Mouse (Mus musculus) C2C12 (cell line): ENCODE data around the gene Tulp2. TPM values are rescaled to one million over a fixed set of nuclear protein-coding genes. Genes with fewer than 3 reads are reported as not detected.
"Not testable (repeated sequence)": the region's sequence is repeated elsewhere in the genome, so short reads cannot be mapped to it uniquely, and the experiment has no call there.

Source experiments
- H3K27me3 ChIP-seq: one replicate; pipeline ENCODE4 v1.6.1; 2011; ENCODE audit not compliant: control insufficient read depth, insufficient read depth, insufficient read length
- H3K36me3 ChIP-seq: one replicate; pipeline ENCODE4 v1.6.1; 2011; ENCODE audit not compliant: control insufficient read depth, insufficient read depth
- H3K4me3 ChIP-seq: one replicate; pipeline ENCODE4 v1.5.1; 2011; ENCODE audit warnings: mild to moderate bottlenecking, control low read depth; ENCODE audit not compliant: poor library complexity, insufficient read depth, severe bottlenecking
- H3K79me2 ChIP-seq: one replicate; pipeline ENCODE4 v1.6.1; 2011; ENCODE audit not compliant: control insufficient read depth, insufficient read depth
- H3K79me3 ChIP-seq: one replicate; pipeline ENCODE4 v1.6.1; 2011; ENCODE audit warnings: low read depth, control low read depth
- H3ac ChIP-seq: one replicate; pipeline ENCODE3; 2011; ENCODE audit warnings: low read depth; ENCODE audit not compliant: control insufficient read depth, insufficient read length
- CEBPB ChIP-seq: IDR thresholded peaks from one replicate; pipeline ENCODE4 v1.6.1; 2011; ENCODE audit warnings: low read depth, mild to moderate bottlenecking, control low read depth, moderate library complexity
- CTCF ChIP-seq: IDR thresholded peaks from one replicate; pipeline ENCODE4 v1.5.1; 2011; ENCODE audit not compliant: control insufficient read depth, insufficient read depth, insufficient read length
- FOSL1 ChIP-seq: IDR thresholded peaks from one replicate; pipeline ENCODE4 v1.8.0; 2011; ENCODE audit warnings: mild to moderate bottlenecking, low read length; ENCODE audit not compliant: poor library complexity, insufficient read depth, severe bottlenecking
- MAX ChIP-seq: IDR thresholded peaks from one replicate; pipeline ENCODE4 v1.6.1; 2011; ENCODE audit warnings: mild to moderate bottlenecking, control low read depth
- MYOD1 ChIP-seq: IDR thresholded peaks from one replicate; pipeline ENCODE4 v1.6.1; 2011; ENCODE audit warnings: low read depth; ENCODE audit not compliant: control insufficient read depth, insufficient read length
- MYOG ChIP-seq: IDR thresholded peaks from one replicate; pipeline ENCODE4 v1.6.1; 2011; ENCODE audit not compliant: control insufficient read depth, insufficient read length; ENCODE audit errors: extremely low read depth
- USF1 ChIP-seq: IDR thresholded peaks from one replicate; pipeline ENCODE4 v1.6.1; 2011; ENCODE audit warnings: low read depth, mild to moderate bottlenecking, control low read depth, moderate library complexity
- polyA plus RNA-seq: library from polyadenylated mRNA; unstranded; fragments of >200 nt; fragmentation: generic; extraction: Trizol; gene quantifications from one replicate; pipeline ENCODE4 v1.2.1, GENCODE M21; 2012; ENCODE audit warnings: missing spikeins

The Tulp2 gene
- polyA plus RNA-seq, 1 experiment, result not detected

GRCm38 (mm10) chr7:45482166-45482565 lies 489 bp downstream of the Tulp2 start:
- Histone ChIP-seq H3K79me3 (no peaks in the 10 kb centered on the region), H3K79me2 (no peaks in the 10 kb centered on the region), H3ac (no peak overlapping the region), H3K27me3 (no peaks in the 10 kb centered on the region), H3K36me3 (no peaks in the 10 kb centered on the region), H3K4me3 (no peak overlapping the region)
- TF ChIP-seq MAX (no peak), USF1 (no peak), MYOD1 (no peak), CTCF (no peak), FOSL1 (no peak), MYOG (no peak), CEBPB (no peak)

- H3K79me3 ChIP-seq, H3ac ChIP-seq, H3K36me3 ChIP-seq, H3K27me3 ChIP-seq, H3K4me3 ChIP-seq, H3K79me2 ChIP-seq: not testable (repeated sequence)
Observed at GRCm38 (mm10) chr7:45484985-45485384, 3.3 kb downstream of the Tulp2 start.

- Histone ChIP-seq H3K79me2 (no peaks in the 10 kb centered on the region), H3K79me3 (no peaks in the 10 kb centered on the region), H3K36me3 (no peaks in the 10 kb centered on the region), H3ac (no peak overlapping the region), H3K4me3 (no peak overlapping the region), H3K27me3 (no peaks in the 10 kb centered on the region)
- no peak for TF ChIP-seq MYOG
- no peak for TF ChIP-seq USF1
- TF ChIP-seq MYOD1, result no peak
- no peak for TF ChIP-seq FOSL1
- no peak for TF ChIP-seq MAX
- no peak for TF ChIP-seq CTCF
- no peak for TF ChIP-seq CEBPB
Observed at GRCm38 (mm10) chr7:45486158-45486557, 4.5 kb downstream of the Tulp2 start.

GRCm38 (mm10) chr7:45486761-45487415 lies 5.2 kb downstream of the Tulp2 start, which contains the start of gene Gm45808:
TSS of gene Gm45808 (minus strand) at chr7:45486811.
- TF ChIP-seq USF1 (no peak), CTCF (no peak), MYOG (no peak), MYOD1 (no peak), FOSL1 (no peak), MAX (no peak)
- Histone ChIP-seq H3ac (no peak within 1 kb of the TSS), H3K79me3 (no peaks in the 10 kb centered on the region), H3K4me3 (no peak within 1 kb of the TSS), H3K36me3 (no peaks in the 10 kb centered on the region), H3K79me2 (no peaks in the 10 kb centered on the region), H3K27me3 (no peaks in the 10 kb centered on the region)

- Histone ChIP-seq H3K79me2 (no peaks in the 10 kb centered on the region), H3K4me3 (no peak overlapping the region), H3K79me3 (no peaks in the 10 kb centered on the region), H3K27me3 (no peaks in the 10 kb centered on the region), H3K36me3 (no peaks in the 10 kb centered on the region), H3ac (no peak overlapping the region)
- TF ChIP-seq USF1, result no peak
- no peak for TF ChIP-seq MYOG
- no peak for TF ChIP-seq CTCF
- TF ChIP-seq CEBPB, result no peak
- TF ChIP-seq MYOD1, result no peak
- no peak for TF ChIP-seq MAX
- no peak for TF ChIP-seq FOSL1
Observed at GRCm38 (mm10) chr7:45487861-45488292, 6.2 kb downstream of the Tulp2 start.

GRCm38 (mm10) chr7:45488293-45489204 lies 6.9 kb downstream of the Tulp2 start, which contains the start of gene Dhdh:
TSS of gene Dhdh (minus strand) at chr7:45488805.
- Histone ChIP-seq H3K27me3 (no peaks in the 10 kb centered on the region), H3K79me2 (no peaks in the 10 kb centered on the region), H3K79me3 (no peaks in the 10 kb centered on the region), H3K36me3 (no peaks in the 10 kb centered on the region), H3K4me3 (no peak within 1 kb of the TSS), H3ac (no peak within 1 kb of the TSS)
- TF ChIP-seq MAX, result no peak
